Mouse (Mus musculus): ENCODE measurements around the gene Snap91. TPM values are rescaled to one million over a fixed set of nuclear protein-coding genes. Genes with fewer than 3 reads are reported as not detected.

The Snap91 gene
- polyA plus RNA-seq, 1 experiment from 2014 or later = 1.1 TPM

GRCm38 (mm10) chr9:86734795-86735194 lies 145.7 kb downstream of the Snap91 start:
- no peaks in the 10 kb centered on the region for H3K9me3 ChIP-seq (ENCODE audit: low read depth, low read length)
- 57% methylated on average over 9 of the region's 9 CpGs for WGBS
- H3K4me2 ChIP-seq = no peak overlapping the region

GRCm38 (mm10) chr9:86734357-86734756 lies 146.1 kb downstream of the Snap91 start:
- no peaks in the 10 kb centered on the region for H3K27me3 ChIP-seq (ENCODE audit: insufficient read depth, low read length)
- H3K9ac ChIP-seq = no peak overlapping the region
- H3K4me2 ChIP-seq = no peak overlapping the region
- no peak overlapping the region for H3K27ac ChIP-seq (ENCODE audit: low read depth)
- no peaks in the 10 kb centered on the region for H3K4me1 ChIP-seq (ENCODE audit: insufficient read depth)
- H3K9me3 ChIP-seq (ENCODE audit: low read depth, low read length) = no peaks in the 10 kb centered on the region
- no peak for TF ChIP-seq CTCF (IDR thresholded peaks at IDR 0.05; ENCODE audit: low read depth)
- H3K4me3 ChIP-seq (ENCODE audit: low read depth, low read length) = no peak overlapping the region
- no peak for DNase-seq
- no peaks in the 10 kb centered on the region for H3K36me3 ChIP-seq (ENCODE audit: insufficient read depth)
- ATAC-seq (ENCODE audit: insufficient read depth) = no peak

More at GRCm38 (mm10) chr9:86734795-86735194, 145.7 kb downstream of the Snap91 start:
- Histone ChIP-seq H3K27me3 (ENCODE audit: insufficient read depth, low read length) (no peaks in the 10 kb centered on the region), H3K27ac (ENCODE audit: low read depth) (no peak overlapping the region), H3K4me1 (ENCODE audit: insufficient read depth) (no peaks in the 10 kb centered on the region), H3K9ac (no peak overlapping the region), H3K36me3 (ENCODE audit: insufficient read depth) (no peaks in the 10 kb centered on the region), H3K4me3 (ENCODE audit: low read depth, low read length) (no peak overlapping the region)
- TF ChIP-seq CTCF (IDR thresholded peaks at IDR 0.05; ENCODE audit: low read depth) = no peak
- DNase-seq (no peak), ATAC-seq (ENCODE audit: insufficient read depth) (no peak)

GRCm38 (mm10) chr9:86729811-86730210 lies 150.6 kb downstream of the Snap91 start:
- no peaks in the 10 kb centered on the region for H3K27me3 ChIP-seq (ENCODE audit: insufficient read depth, low read length)
- H3K4me1 ChIP-seq (ENCODE audit: insufficient read depth) = no peaks in the 10 kb centered on the region
- no peak overlapping the region for H3K4me3 ChIP-seq (ENCODE audit: low read depth, low read length)
- H3K4me2 ChIP-seq = no peak overlapping the region
- no peaks in the 10 kb centered on the region for H3K9me3 ChIP-seq (ENCODE audit: low read depth, low read length)
- H3K36me3 ChIP-seq (ENCODE audit: insufficient read depth) = no peaks in the 10 kb centered on the region
- TF ChIP-seq CTCF (IDR thresholded peaks at IDR 0.05; ENCODE audit: low read depth) = no peak
- WGBS = 85% methylated on average over 3 of the region's 3 CpGs
- H3K9ac ChIP-seq = no peak overlapping the region
- ATAC-seq (ENCODE audit: insufficient read depth) (no peak), DNase-seq (no peak)
- H3K27ac ChIP-seq (ENCODE audit: low read depth) = no peak overlapping the region

- no peaks in the 10 kb centered on the region for H3K4me1 ChIP-seq (ENCODE audit: insufficient read depth)
- no peak for TF ChIP-seq CTCF (IDR thresholded peaks at IDR 0.05; ENCODE audit: low read depth)
- no peak overlapping the region for H3K9ac ChIP-seq
- DNase-seq (no peak), ATAC-seq (ENCODE audit: insufficient read depth) (no peak)
- no peaks in the 10 kb centered on the region for H3K36me3 ChIP-seq (ENCODE audit: insufficient read depth)
- no peak overlapping the region for H3K4me3 ChIP-seq (ENCODE audit: low read depth, low read length)
- no peak overlapping the region for H3K27ac ChIP-seq (ENCODE audit: low read depth)
- H3K27me3 ChIP-seq (ENCODE audit: insufficient read depth, low read length) = no peaks in the 10 kb centered on the region
- 50% methylated on average over 1 of the region's 1 CpGs for WGBS
- H3K4me2 ChIP-seq = no peak overlapping the region
- no peaks in the 10 kb centered on the region for H3K9me3 ChIP-seq (ENCODE audit: low read depth, low read length)
Observed at GRCm38 (mm10) chr9:86729084-86729483, 151.4 kb downstream of the Snap91 start.

GRCm38 (mm10) chr9:86728214-86728814 lies 152.1 kb downstream of the Snap91 start:
- no peak for TF ChIP-seq CTCF (IDR thresholded peaks at IDR 0.05; ENCODE audit: low read depth)
- Histone ChIP-seq H3K36me3 (ENCODE audit: insufficient read depth) (no peaks in the 10 kb centered on the region), H3K4me2 (no peak overlapping the region), H3K9ac (no peak overlapping the region), H3K27ac (ENCODE audit: low read depth) (no peak overlapping the region), H3K27me3 (ENCODE audit: insufficient read depth, low read length) (no peaks in the 10 kb centered on the region), H3K4me3 (ENCODE audit: low read depth, low read length) (no peak overlapping the region), H3K9me3 (ENCODE audit: low read depth, low read length) (no peaks in the 10 kb centered on the region), H3K4me1 (ENCODE audit: insufficient read depth) (no peaks in the 10 kb centered on the region)
- WGBS = 77% methylated on average over 10 of the region's 10 CpGs
- ATAC-seq (ENCODE audit: insufficient read depth) (no peak), DNase-seq (no peak)

- Histone ChIP-seq H3K9ac (no peak overlapping the region), H3K4me3 (ENCODE audit: low read depth, low read length) (no peak overlapping the region), H3K9me3 (ENCODE audit: low read depth, low read length) (no peaks in the 10 kb centered on the region), H3K27me3 (ENCODE audit: insufficient read depth, low read length) (no peaks in the 10 kb centered on the region), H3K27ac (ENCODE audit: low read depth) (no peak overlapping the region), H3K4me1 (ENCODE audit: insufficient read depth) (no peaks in the 10 kb centered on the region), H3K36me3 (ENCODE audit: insufficient read depth) (no peaks in the 10 kb centered on the region), H3K4me2 (no peak overlapping the region)
- ATAC-seq (ENCODE audit: insufficient read depth) (no peak), DNase-seq (no peak)
- WGBS = 90% methylated on average over 5 of the region's 5 CpGs
- TF ChIP-seq CTCF (IDR thresholded peaks at IDR 0.05; ENCODE audit: low read depth) = no peak
Observed at GRCm38 (mm10) chr9:86726381-86726720, 154.1 kb downstream of the Snap91 start.

- ATAC-seq (ENCODE audit: insufficient read depth) (no peak), DNase-seq (no peak)
- Histone ChIP-seq H3K27ac (ENCODE audit: low read depth) (no peak overlapping the region), H3K9ac (no peak overlapping the region), H3K9me3 (ENCODE audit: low read depth, low read length) (no peaks in the 10 kb centered on the region), H3K36me3 (ENCODE audit: insufficient read depth) (no peaks in the 10 kb centered on the region), H3K4me2 (no peak overlapping the region), H3K27me3 (ENCODE audit: insufficient read depth, low read length) (no peaks in the 10 kb centered on the region), H3K4me1 (ENCODE audit: insufficient read depth) (no peaks in the 10 kb centered on the region), H3K4me3 (ENCODE audit: low read depth, low read length) (no peak overlapping the region)
- WGBS = 61% methylated on average over 7 of the region's 7 CpGs
- no peak for TF ChIP-seq CTCF (IDR thresholded peaks at IDR 0.05; ENCODE audit: low read depth)
Observed at GRCm38 (mm10) chr9:86725604-86726380, 154.7 kb downstream of the Snap91 start.

Data from lung, embryonic 14.5 days (tissue).